8 mouse cellular contexts compared by ENCODE assay signal in the genomic region with DNA sequence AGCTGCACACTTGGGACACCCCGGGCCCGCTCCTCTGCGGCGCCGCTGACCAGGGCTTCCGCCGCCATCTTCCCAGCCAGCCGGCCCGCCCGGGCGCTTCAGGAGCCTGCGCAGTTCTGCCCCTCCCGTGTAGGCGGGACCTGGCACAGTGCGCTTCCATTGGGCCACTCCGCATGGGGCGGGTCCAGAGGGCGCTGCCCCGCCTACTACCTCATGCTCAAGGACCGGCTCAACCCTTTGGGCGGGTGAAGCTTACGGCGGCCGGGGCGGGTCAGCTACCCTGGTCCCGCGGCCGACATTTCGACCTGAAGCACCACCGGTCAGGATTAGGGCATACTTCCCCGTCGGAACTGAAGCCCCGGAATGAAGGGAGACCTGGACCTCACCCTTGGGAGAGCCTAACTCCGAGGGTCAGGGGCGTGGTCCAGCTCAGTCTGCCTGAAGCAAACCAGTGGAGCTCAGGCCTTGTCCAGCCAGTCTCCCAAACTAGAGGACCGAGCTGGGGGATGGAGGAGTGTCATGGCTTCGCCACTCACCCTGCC. TPM values are rescaled to one million over a fixed set of nuclear protein-coding genes. Genes with fewer than 3 reads are reported as not detected.
DNase-seq lines count a peak whose midpoint lies in the region; ATAC-seq lines count a peak whose summit lies in the region.

A gene (minus strand): TSS at position 122 of the 542 bp plus-strand sequence.

- H3K4me2 ChIP-seq in kidney, embryonic 15.5 days = peak within 1 kb of the TSS; percentile 64

- WGBS in heart, embryonic 10.5 days = under 1% methylated on average over 37 of the region's 37 CpGs
- under 1% methylated on average over 37 of the region's 37 CpGs for WGBS in kidney, embryonic 15.5 days

- H3K36me3 ChIP-seq in heart, embryonic 10.5 days = no peaks in the 10 kb centered on the region
- no peaks in the 10 kb centered on the region for H3K36me3 ChIP-seq in kidney, embryonic 15.5 days

- peak within 1 kb of the TSS; percentile 86 for H3K9ac ChIP-seq in kidney, embryonic 15.5 days

- peak within 1 kb of the TSS; percentile 87 for H3K4me3 ChIP-seq in heart, embryonic 10.5 days
- H3K4me3 ChIP-seq in kidney, embryonic 15.5 days (replicated peaks) = peak within 1 kb of the TSS; percentile 79

- H3K27ac ChIP-seq in heart, embryonic 10.5 days = peak within 1 kb of the TSS; percentile 94
- peak within 1 kb of the TSS; percentile 74 for H3K27ac ChIP-seq in kidney, embryonic 15.5 days

- H3K4me1 ChIP-seq in heart, embryonic 10.5 days = peaks cover 34% of the 10 kb centered on the region
- H3K4me1 ChIP-seq in kidney, embryonic 15.5 days = peaks cover 31% of the 10 kb centered on the region

- peak; percentile 98 for DNase-seq in B cell, adult 2 months
- DNase-seq in brain, adult 2 months (ENCODE audit: low read depth, low spot score) = peak; percentile 99
- peak; percentile 99 for DNase-seq in heart, embryonic 10.5 days (ENCODE audit: low spot score)
- DNase-seq in liver = peak; percentile 99
- DNase-seq in spleen, postnatal 4 days (ENCODE audit: low spot score in 2 of 2) = peak; percentile 97 to 98

- no peaks in the 10 kb centered on the region for H3K27me3 ChIP-seq in heart, embryonic 10.5 days (ENCODE audit: insufficient read depth, poor library complexity, severe bottlenecking)
- no peaks in the 10 kb centered on the region for H3K27me3 ChIP-seq in kidney, embryonic 15.5 days

- ATAC-seq in erythroblast, adult 5-6 weeks (replicated peaks; ENCODE audit: low FRiP score, poor library complexity, severe bottlenecking) = peak; percentile 96
- ATAC-seq in kidney, embryonic 15.5 days (replicated peaks; ENCODE audit: low FRiP score) = peak; percentile 100
- peak; percentile 96 for ATAC-seq in monocyte, adult 5-6 weeks (replicated peaks; ENCODE audit: insufficient number of reproducible peaks, low FRiP score, low TSS enrichment, poor library complexity, severe bottlenecking)

- no peaks in the 10 kb centered on the region for H3K9me3 ChIP-seq in heart, embryonic 10.5 days
- no peaks in the 10 kb centered on the region for H3K9me3 ChIP-seq in kidney, embryonic 15.5 days (replicated peaks)

RNA-seq across cellular contexts. Expression of the gene that starts here (rescaled TPM):
- total RNA-seq in erythroblast, adult 5-6 weeks (2015; ENCODE audit: low replicate concordance) = 38.9 and 39.6 TPM in 2 replicates
- 11.2 and 22.4 TPM in 2 replicates for total RNA-seq in erythroblast, adult 5-6 weeks (2017; ENCODE audit: low replicate concordance)
- polyA plus RNA-seq in heart, embryonic 10.5 days (2016; fragmentation: Nextera tagmentation; extraction: Ambion mirVana) = 53.3 and 57.2 TPM in 2 replicates
- polyA plus RNA-seq in kidney, embryonic 15.5 days (2015; fragmentation: Nextera tagmentation; extraction: Ambion mirVana) = 42.6 and 51.4 TPM in 2 replicates
- total RNA-seq in monocyte, adult 5-6 weeks (2017) = 86.3 to 141 TPM (median 130 TPM) in 3 replicates

Comparison
In these comparisons a context has a peak if more than half of its experiments do, and no peak if none do; other contexts are left out.
1. Peak in every context shown above with its lines: DNase-seq, ATAC-seq, H3K4me3 ChIP-seq and H3K27ac ChIP-seq.